ENCODE assay signal across 26 mouse cellular contexts in genomic region chr3:85831785-85832184, GRCm38 (mm10). TPM values are rescaled to one million over a fixed set of nuclear protein-coding genes. Genes with fewer than 3 reads are reported as not detected.
DNase-seq lines count a peak whose midpoint lies in the region; ATAC-seq lines count a peak whose summit lies in the region.
"Had no signal": no experiment of that assay in that cellular context is flagged by ENCODE, and none has a peak within 500 bp of the region (broad histone marks: within the 10 kb centered on the region; RNA-seq: fewer than 3 reads in every experiment).

No protein-coding gene starts in this region.

- no peaks in the 10 kb centered on the region for H3K9me3 ChIP-seq in kidney, embryonic 14.5 days (ENCODE audit: control insufficient read depth, low read length)
- no peaks in the 10 kb centered on the region for H3K9me3 ChIP-seq in forebrain, embryonic 12.5 days
- H3K9me3 ChIP-seq: embryonic facial prominence, embryonic 13.5 days; forebrain, embryonic 10.5 days; hindbrain, embryonic 10.5 days; liver, embryonic 12.5 days had no signal

- H3K27ac ChIP-seq in kidney, embryonic 14.5 days (ENCODE audit: low read depth, low read length) = no peak overlapping the region
- no peak overlapping the region for H3K27ac ChIP-seq in forebrain, embryonic 12.5 days
- H3K27ac ChIP-seq: embryonic facial prominence, embryonic 13.5 days; liver, embryonic 12.5 days had no signal

- ATAC-seq in kidney, embryonic 14.5 days (ENCODE audit: low FRiP score, low TSS enrichment) = no peak
- no peak for ATAC-seq in forebrain, embryonic 12.5 days (ENCODE audit: low FRiP score)
- ATAC-seq: CD4-positive, CD25-positive, alpha-beta regulatory T cell, adult 4 months; forebrain, embryonic 16.5 days; hindbrain, embryonic 16.5 days; liver, embryonic 12.5 days; liver, postnatal 0 days; midbrain, embryonic 16.5 days had no signal

- H3K27me3 ChIP-seq in kidney, embryonic 14.5 days (ENCODE audit: control insufficient read depth, insufficient read depth, low read length) = no peaks in the 10 kb centered on the region
- no peaks in the 10 kb centered on the region for H3K27me3 ChIP-seq in forebrain, embryonic 12.5 days
- H3K27me3 ChIP-seq: embryonic facial prominence, embryonic 13.5 days; liver, embryonic 12.5 days had no signal

- 61% methylated on average over 1 of the region's 1 CpGs for WGBS in kidney, embryonic 14.5 days
- 81% methylated on average over 1 of the region's 1 CpGs for WGBS in forebrain, embryonic 12.5 days

- H3K36me3 ChIP-seq in kidney, embryonic 14.5 days (ENCODE audit: control insufficient read depth, insufficient read depth, low read length) = no peaks in the 10 kb centered on the region
- H3K36me3 ChIP-seq in forebrain, embryonic 12.5 days (replicated peaks) = no peaks in the 10 kb centered on the region
- H3K36me3 ChIP-seq: embryonic facial prominence, embryonic 13.5 days; forebrain, embryonic 10.5 days; hindbrain, embryonic 10.5 days; liver, embryonic 12.5 days had no signal

- H3K4me1 ChIP-seq in kidney, embryonic 14.5 days (ENCODE audit: control insufficient read depth, insufficient read depth, low read length) = peaks cover 10% of the 10 kb centered on the region; the same call in 1 of the 2 replicates
- H3K4me1 ChIP-seq in forebrain, embryonic 12.5 days = peaks cover 6% of the 10 kb centered on the region; the same call in 1 of the 2 replicates
- H3K4me1 ChIP-seq: embryonic facial prominence, embryonic 13.5 days; liver, embryonic 12.5 days had no signal

- DNase-seq in kidney, adult 18-20 months = peak; percentile 48
- DNase-seq in NIH3T3 (ENCODE audit: low read depth) = peak; percentile 34
- peak; percentile 51 for DNase-seq in kidney, postnatal 10 days
- no peak for DNase-seq in embryo, embryonic 10.5 days (ENCODE audit: low spot score)
- DNase-seq in cerebellum, postnatal 25 days = no peak
- DNase-seq: adrenal gland, adult 8-10 months; cerebellum, adult 8-10 months; cerebellum, postnatal 36 days; heart, postnatal 14 days; layer of hippocampus, adult 9-11 months; liver, postnatal 0 days; lung, postnatal 36 days; right cerebral cortex, adult 18-20 months; spleen, adult 18-20 months; thymus, postnatal 14 days had no signal

- no peak overlapping the region for H3K4me2 ChIP-seq in kidney, embryonic 14.5 days (replicated peaks; ENCODE audit: low read depth, low read length)
- no peak overlapping the region for H3K4me2 ChIP-seq in forebrain, embryonic 12.5 days
- H3K4me2 ChIP-seq: embryonic facial prominence, embryonic 13.5 days; liver, embryonic 12.5 days; midbrain, embryonic 11.5 days had no signal

- H3K4me3 ChIP-seq in kidney, embryonic 14.5 days (ENCODE audit: low read length) = no peak overlapping the region
- no peak overlapping the region for H3K4me3 ChIP-seq in forebrain, embryonic 12.5 days (replicated peaks)
- H3K4me3 ChIP-seq: embryonic facial prominence, embryonic 13.5 days; forebrain, embryonic 10.5 days; hindbrain, embryonic 10.5 days; liver, embryonic 12.5 days had no signal

- no peak overlapping the region for H3K9ac ChIP-seq in kidney, embryonic 14.5 days (ENCODE audit: low read depth, low read length)
- H3K9ac ChIP-seq in forebrain, embryonic 12.5 days = no peak overlapping the region
- H3K9ac ChIP-seq: embryonic facial prominence, embryonic 13.5 days; liver, embryonic 12.5 days; liver, postnatal 0 days had no signal

RNA-seq across cellular contexts. Expression of gene Fam160a1, which starts 14.7 kb away (rescaled TPM):
- 3.0 and 5.9 TPM in 2 replicates for polyA plus RNA-seq in kidney, embryonic 14.5 days (2014; fragmentation: Nextera tagmentation; extraction: Ambion mirVana)
- polyA plus RNA-seq in forebrain, embryonic 12.5 days (2016; fragmentation: Nextera tagmentation; extraction: Ambion mirVana) = 0.58 and 0.59 TPM in 2 replicates

RNA-seq across cellular contexts. Expression of gene Glt28d2, which starts 55.5 kb away (rescaled TPM):
- polyA plus RNA-seq in kidney, embryonic 14.5 days (2014; fragmentation: Nextera tagmentation; extraction: Ambion mirVana) = 1.8 and 2.6 TPM in 2 replicates
- polyA plus RNA-seq in forebrain, embryonic 12.5 days (2016; fragmentation: Nextera tagmentation; extraction: Ambion mirVana) = 0.13 and 0.20 TPM in 2 replicates

RNA-seq across cellular contexts. Expression of gene Gm37240, which starts 55.5 kb away (rescaled TPM):
- polyA plus RNA-seq in kidney, embryonic 14.5 days (2014; fragmentation: Nextera tagmentation; extraction: Ambion mirVana) = 5.8 and 15.1 TPM in 2 replicates
- 0.57 and 1.2 TPM in 2 replicates for polyA plus RNA-seq in forebrain, embryonic 12.5 days (2016; fragmentation: Nextera tagmentation; extraction: Ambion mirVana)

Comparison
In these comparisons a context has a peak if more than half of its experiments do, and no peak if none do; other contexts are left out.
1. DNase-seq: peak in kidney, adult 18-20 months (single experiment), NIH3T3 (single experiment) and kidney, postnatal 10 days (single experiment); none in embryo, embryonic 10.5 days (single experiment) and cerebellum, postnatal 25 days (0 of 2).